Mouse (Mus musculus): ENCODE measurements around the gene Klk1b24. TPM values are rescaled to one million over a fixed set of nuclear protein-coding genes. Genes with fewer than 3 reads are reported as not detected.
"Not testable (repeated sequence)": the region's sequence is repeated elsewhere in the genome, so short reads cannot be mapped to it uniquely, and the experiment has no call there.

Klk1b24 gene
- polyA plus RNA-seq (2015; fragmentation: Nextera tagmentation; extraction: Ambion mirVana), result not detected in 2 replicates

GRCm38 (mm10) chr7:44187936-44188335 is at the start of gene Klk1b24:
Gene Klk1b24, plus strand, starts transcription at chr7:44188236.
- H3K4me3 ChIP-seq; H3K27ac ChIP-seq; H3K9me3 ChIP-seq (replicated peaks); H3K4me2 ChIP-seq; H3K36me3 ChIP-seq; H3K9ac ChIP-seq; H3K4me1 ChIP-seq (replicated peaks); H3K27me3 ChIP-seq; ATAC-seq (replicated peaks; ENCODE audit: insufficient number of reproducible peaks, insufficient read depth, low FRiP score, low read depth): not testable (repeated sequence)

DNA sequence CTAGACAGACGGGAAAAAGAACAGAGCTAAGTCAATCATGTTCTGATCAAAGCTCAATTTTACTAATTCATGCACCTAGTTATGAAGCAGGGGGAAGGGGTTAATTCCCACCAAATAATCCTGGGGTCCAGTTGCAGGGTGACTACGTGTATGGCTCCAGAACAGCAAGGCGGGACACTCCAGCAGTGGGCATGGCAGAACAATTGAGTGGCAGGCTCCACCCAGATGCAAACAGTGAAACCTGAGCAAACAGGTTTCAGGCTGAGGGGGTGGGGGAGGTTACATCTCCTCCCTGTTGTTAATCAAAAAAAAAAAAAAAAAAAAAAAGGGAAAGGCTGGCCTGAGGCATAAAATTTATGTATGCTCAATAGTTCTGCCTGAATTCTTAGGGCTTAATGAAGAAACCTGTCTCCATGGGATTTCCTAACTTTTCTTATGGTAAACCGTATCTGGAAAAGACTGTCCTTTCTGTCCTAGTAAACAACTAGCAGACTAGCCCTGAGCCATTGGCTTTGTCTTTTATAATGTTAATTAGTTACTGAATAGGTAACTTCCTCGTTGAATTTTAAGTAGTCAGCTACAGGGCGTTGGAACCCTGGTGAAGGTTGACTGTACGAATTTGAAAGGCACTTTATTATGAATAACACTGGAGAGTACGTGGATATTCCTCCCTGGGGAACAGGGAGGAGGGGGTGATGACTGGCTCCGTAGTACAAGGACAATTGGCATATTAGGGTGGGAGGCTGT is 8.6 kb upstream of the Klk1b24 start:
- 73% methylated on average over 9 of the region's 9 CpGs for WGBS
- no peak for ATAC-seq (replicated peaks; ENCODE audit: insufficient number of reproducible peaks, insufficient read depth, low FRiP score, low read depth)
- H3K4me2 ChIP-seq, result no peak overlapping the region
- H3K9ac ChIP-seq, result no peak overlapping the region
- no peaks in the 10 kb centered on the region for H3K9me3 ChIP-seq (replicated peaks)
- H3K36me3 ChIP-seq, result no peaks in the 10 kb centered on the region
- no peaks in the 10 kb centered on the region for H3K4me1 ChIP-seq (replicated peaks)
- H3K4me3 ChIP-seq, result no peak overlapping the region
- H3K27me3 ChIP-seq, result no peaks in the 10 kb centered on the region
- no peak overlapping the region for H3K27ac ChIP-seq

- H3K36me3 ChIP-seq; H3K4me3 ChIP-seq; H3K4me1 ChIP-seq (replicated peaks); H3K27me3 ChIP-seq; ATAC-seq (replicated peaks; ENCODE audit: insufficient number of reproducible peaks, insufficient read depth, low FRiP score, low read depth); H3K9me3 ChIP-seq (replicated peaks); H3K27ac ChIP-seq; H3K4me2 ChIP-seq; H3K9ac ChIP-seq: not testable (repeated sequence)
- 63% methylated on average over 8 of the region's 8 CpGs for WGBS
Observed at GRCm38 (mm10) chr7:44186516-44186915, 1.5 kb upstream of the Klk1b24 start.

DNA sequence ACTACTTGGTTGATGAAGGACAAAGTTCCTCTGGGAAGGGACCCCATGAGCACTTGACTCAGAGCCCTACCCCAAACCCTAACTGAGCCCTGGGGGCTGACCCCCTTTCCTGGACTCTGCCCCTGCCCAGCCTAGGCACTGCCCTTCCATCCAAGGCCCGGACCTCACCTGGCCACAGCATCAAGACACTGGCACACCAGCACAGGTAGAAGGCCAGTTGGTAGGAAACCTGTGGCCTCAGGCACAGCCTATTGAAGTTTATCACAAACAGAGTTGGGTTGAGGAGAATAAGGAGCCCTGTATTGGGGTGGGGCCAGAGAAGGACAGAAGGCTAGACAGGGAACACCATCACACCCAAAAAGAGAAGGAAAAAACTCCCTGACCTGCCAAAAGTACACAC is 5.4 kb downstream of the Klk1b24 start:
- 79% methylated on average over 1 of the region's 1 CpGs for WGBS
- H3K27me3 ChIP-seq; H3K4me3 ChIP-seq; H3K36me3 ChIP-seq; H3K9ac ChIP-seq; H3K4me2 ChIP-seq; ATAC-seq (replicated peaks; ENCODE audit: insufficient number of reproducible peaks, insufficient read depth, low FRiP score, low read depth); H3K9me3 ChIP-seq (replicated peaks); H3K27ac ChIP-seq; H3K4me1 ChIP-seq (replicated peaks): not testable (repeated sequence)

DNA sequence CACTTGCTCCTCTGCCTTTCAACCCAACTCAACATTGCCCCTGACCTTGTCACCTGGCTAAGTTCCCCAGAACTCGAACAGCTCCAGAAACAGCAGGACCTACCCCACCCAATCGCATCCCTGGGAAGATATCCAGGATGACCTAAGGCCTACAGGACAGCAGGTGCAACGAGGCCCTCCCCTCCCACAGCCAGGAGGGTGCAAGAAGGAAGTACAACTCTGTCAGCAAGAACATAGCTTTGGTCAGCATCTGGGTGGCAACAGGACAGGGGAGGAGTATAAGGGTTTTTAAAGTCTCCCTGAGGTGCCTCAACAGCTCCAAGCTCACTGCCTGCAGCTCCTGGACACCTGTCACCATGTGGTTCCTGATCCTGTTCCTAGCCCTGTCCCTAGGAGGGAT is 9.9 kb downstream of the Klk1b24 start, which contains the start of gene Klk1b3:
TSS of gene Klk1b3 (plus strand) at position 301 of the 400 bp plus-strand sequence.
- no peak within 1 kb of the TSS for H3K9ac ChIP-seq
- no peak within 1 kb of the TSS for H3K27ac ChIP-seq
- no peaks in the 10 kb centered on the region for H3K27me3 ChIP-seq
- no peak within 1 kb of the TSS for H3K4me2 ChIP-seq
- no peak within 1 kb of the TSS for H3K4me3 ChIP-seq
- no peaks in the 10 kb centered on the region for H3K9me3 ChIP-seq (replicated peaks)
- ATAC-seq (replicated peaks; ENCODE audit: insufficient number of reproducible peaks, insufficient read depth, low FRiP score, low read depth), result no peak
- no peaks in the 10 kb centered on the region for H3K36me3 ChIP-seq
- H3K4me1 ChIP-seq (replicated peaks), result no peaks in the 10 kb centered on the region
- WGBS, result 57% methylated on average over 3 of the region's 3 CpGs

GRCm38 (mm10) chr7:44207135-44207534 is 19.1 kb downstream of the Klk1b24 start, which contains the start of gene Klk1b4:
Gene Klk1b4, plus strand, starts transcription at chr7:44207435.
- not testable (repeated sequence) for H3K9me3 ChIP-seq (replicated peaks); H3K4me2 ChIP-seq; H3K4me1 ChIP-seq (replicated peaks); H3K9ac ChIP-seq; H3K27ac ChIP-seq; H3K4me3 ChIP-seq; H3K27me3 ChIP-seq; ATAC-seq (replicated peaks; ENCODE audit: insufficient number of reproducible peaks, insufficient read depth, low FRiP score, low read depth); H3K36me3 ChIP-seq
- 43% methylated on average over 3 of the region's 3 CpGs for WGBS

DNA sequence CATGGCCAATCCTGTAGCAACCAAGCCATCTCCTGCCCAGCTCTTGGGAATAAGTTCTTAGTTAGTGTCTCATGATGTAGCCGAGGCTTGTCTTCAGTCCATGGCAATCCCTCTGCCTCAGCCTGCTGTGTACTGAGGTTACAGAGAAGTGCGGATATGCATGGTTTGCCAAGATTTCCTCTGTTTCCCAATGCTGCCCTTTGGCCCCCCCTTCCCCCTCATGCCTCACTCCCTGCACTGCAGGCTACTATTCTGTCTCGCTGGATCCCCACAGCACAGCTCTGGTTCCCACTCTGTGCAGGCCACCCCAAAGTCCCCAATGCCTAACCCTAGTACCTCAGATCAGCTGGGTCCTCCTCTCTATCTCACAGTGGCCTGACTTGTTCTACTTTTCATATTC is 20.3 kb downstream of the Klk1b24 start:
- Histone ChIP-seq H3K4me3 (no peak overlapping the region), H3K27me3 (no peaks in the 10 kb centered on the region), H3K4me1 (replicated peaks) (no peaks in the 10 kb centered on the region), H3K9me3 (replicated peaks) (no peaks in the 10 kb centered on the region), H3K36me3 (no peaks in the 10 kb centered on the region), H3K27ac (no peak overlapping the region), H3K9ac (no peak overlapping the region), H3K4me2 (no peak overlapping the region)
- ATAC-seq (replicated peaks; ENCODE audit: insufficient number of reproducible peaks, insufficient read depth, low FRiP score, low read depth), result no peak
- WGBS, result 72% methylated on average over 3 of the region's 3 CpGs

DNA sequence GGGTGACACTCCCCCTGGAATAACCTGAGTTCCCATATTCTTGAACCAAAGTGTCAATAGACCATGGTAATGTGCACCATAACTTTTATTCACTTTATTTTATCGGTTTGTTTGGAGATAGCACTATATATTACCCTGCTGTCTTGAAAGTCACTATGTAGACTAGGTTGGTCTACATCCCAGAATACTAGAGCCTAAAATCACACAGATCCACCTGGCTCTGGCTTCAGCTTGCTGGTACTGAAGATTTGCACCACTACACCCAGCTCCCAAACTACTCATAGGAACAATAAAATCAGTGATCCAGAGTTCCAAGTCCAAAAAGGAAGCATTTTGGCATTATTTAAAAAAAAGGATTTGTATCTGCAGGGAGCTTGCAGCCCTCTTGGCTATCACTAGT is 27.6 kb downstream of the Klk1b24 start, which contains the start of gene Klk1b5:
TSS of gene Klk1b5 (plus strand) at position 301 of the 400 bp plus-strand sequence.
- no peak within 1 kb of the TSS for H3K9ac ChIP-seq
- H3K27me3 ChIP-seq, result no peaks in the 10 kb centered on the region
- 63% methylated on average over 1 of the region's 1 CpGs for WGBS
- no peaks in the 10 kb centered on the region for H3K36me3 ChIP-seq
- H3K27ac ChIP-seq, result no peak within 1 kb of the TSS
- H3K4me3 ChIP-seq, result no peak within 1 kb of the TSS
- no peak within 1 kb of the TSS for H3K4me2 ChIP-seq
- H3K9me3 ChIP-seq (replicated peaks), result no peaks in the 10 kb centered on the region
- ATAC-seq (replicated peaks; ENCODE audit: insufficient number of reproducible peaks, insufficient read depth, low FRiP score, low read depth), result no peak
- H3K4me1 ChIP-seq (replicated peaks), result no peaks in the 10 kb centered on the region

DNA sequence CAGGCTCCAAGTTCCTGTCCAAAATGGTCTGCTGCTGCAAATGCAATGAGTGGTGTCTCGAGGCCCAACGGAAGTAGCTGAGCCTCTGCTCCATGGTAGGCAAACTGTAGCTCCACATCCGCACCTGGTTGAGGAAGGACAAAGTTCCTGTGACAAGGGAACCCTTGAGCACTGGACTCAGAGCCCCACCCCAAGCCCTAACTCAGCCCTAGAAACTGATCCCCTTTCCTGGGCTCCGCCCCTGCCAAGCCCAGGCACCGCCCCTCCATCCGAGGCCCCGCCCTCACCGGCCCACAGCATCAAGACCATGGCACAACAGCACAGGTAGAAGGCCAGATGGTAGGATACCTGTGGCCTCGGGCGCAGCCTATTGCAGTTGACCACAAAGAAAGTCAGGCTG is 33.6 kb downstream of the Klk1b24 start:
- not testable (repeated sequence) for H3K4me2 ChIP-seq; H3K9ac ChIP-seq; H3K9me3 ChIP-seq (replicated peaks); H3K4me1 ChIP-seq (replicated peaks); H3K4me3 ChIP-seq; H3K36me3 ChIP-seq; H3K27ac ChIP-seq; H3K27me3 ChIP-seq; ATAC-seq (replicated peaks; ENCODE audit: insufficient number of reproducible peaks, insufficient read depth, low FRiP score, low read depth)
- 54% methylated on average over 10 of the region's 10 CpGs for WGBS

DNA sequence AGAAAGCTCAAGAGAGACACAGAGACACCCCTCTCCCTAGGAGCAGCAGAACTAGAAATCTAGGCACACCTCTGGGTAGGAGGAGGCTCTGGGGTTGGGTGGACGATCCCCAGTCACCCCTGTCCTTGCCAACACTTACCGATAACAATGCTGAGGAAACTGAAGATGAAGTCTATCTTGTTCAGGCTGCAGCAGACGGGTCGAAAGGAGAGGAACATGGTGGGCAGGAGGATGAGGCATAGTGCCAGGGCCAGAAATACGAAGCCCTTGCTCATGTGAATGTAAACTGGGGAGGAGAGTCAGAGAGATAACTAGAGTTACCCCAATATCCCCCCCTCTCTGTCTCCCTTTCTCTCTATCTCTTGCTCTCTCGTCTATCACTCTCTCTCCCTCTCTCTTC is 34.3 kb downstream of the Klk1b24 start:
- 54% methylated on average over 6 of the region's 6 CpGs for WGBS
- H3K4me1 ChIP-seq (replicated peaks); H3K27me3 ChIP-seq; H3K9ac ChIP-seq; H3K27ac ChIP-seq; H3K4me3 ChIP-seq; H3K9me3 ChIP-seq (replicated peaks); ATAC-seq (replicated peaks; ENCODE audit: insufficient number of reproducible peaks, insufficient read depth, low FRiP score, low read depth); H3K36me3 ChIP-seq; H3K4me2 ChIP-seq: not testable (repeated sequence)

DNA sequence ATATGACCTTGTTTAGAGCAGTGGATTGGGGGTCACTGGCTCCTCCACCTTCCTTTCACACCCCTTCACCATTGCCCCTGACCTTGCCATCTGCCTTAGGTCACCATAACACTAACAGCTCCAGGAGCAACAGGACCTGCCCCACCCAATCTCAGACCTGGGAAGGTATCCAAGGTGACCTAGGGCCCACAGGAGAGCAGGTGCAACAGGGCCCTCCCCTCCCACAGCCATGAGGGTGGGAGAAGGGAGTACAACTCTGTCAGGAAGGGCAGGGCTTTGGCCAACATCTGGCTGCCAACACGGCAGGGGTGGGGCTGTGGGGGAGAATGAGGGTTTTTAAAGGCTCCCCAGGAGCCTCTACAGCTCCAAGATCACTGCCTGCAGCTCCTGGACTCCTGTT is 37.0 kb downstream of the Klk1b24 start, which contains the start of gene Klk1:
TSS of gene Klk1 (plus strand) at position 285 of the 400 bp plus-strand sequence.
- H3K36me3 ChIP-seq, result no peaks in the 10 kb centered on the region
- no peaks in the 10 kb centered on the region for H3K27me3 ChIP-seq
- H3K9me3 ChIP-seq (replicated peaks), result no peaks in the 10 kb centered on the region
- no peak for ATAC-seq (replicated peaks; ENCODE audit: insufficient number of reproducible peaks, insufficient read depth, low FRiP score, low read depth)
- 44% methylated on average over 1 of the region's 1 CpGs for WGBS
- no peak within 1 kb of the TSS for H3K9ac ChIP-seq
- H3K4me1 ChIP-seq (replicated peaks), result no peaks in the 10 kb centered on the region
- H3K4me3 ChIP-seq, result no peak within 1 kb of the TSS
- H3K27ac ChIP-seq, result no peak within 1 kb of the TSS
- H3K4me2 ChIP-seq, result no peak within 1 kb of the TSS

GRCm38 (mm10) chr7:44235909-44236308 is 47.9 kb downstream of the Klk1b24 start, which contains the start of gene Gm36864:
Gene Gm36864, plus strand, starts transcription at chr7:44236177.
- 49% methylated on average over 3 of the region's 3 CpGs for WGBS
- H3K4me1 ChIP-seq (replicated peaks), result no peaks in the 10 kb centered on the region
- H3K9me3 ChIP-seq (replicated peaks), result no peaks in the 10 kb centered on the region
- H3K27ac ChIP-seq, result no peak within 1 kb of the TSS
- H3K4me3 ChIP-seq, result no peak within 1 kb of the TSS
- no peak within 1 kb of the TSS; the same call in 1 of the 2 replicates for H3K9ac ChIP-seq
- H3K4me2 ChIP-seq, result no peak within 1 kb of the TSS
- no peaks in the 10 kb centered on the region for H3K36me3 ChIP-seq
- no peak for ATAC-seq (replicated peaks; ENCODE audit: insufficient number of reproducible peaks, insufficient read depth, low FRiP score, low read depth)
- no peaks in the 10 kb centered on the region for H3K27me3 ChIP-seq

Data from heart, embryonic 15.5 days (tissue).